Mouse (Mus musculus) stomach, adult 2 months (tissue): ENCODE measurements around the gene Rabgap1l. TPM values are rescaled to one million over a fixed set of nuclear protein-coding genes. Genes with fewer than 3 reads are reported as not detected.

ENCODE experiments used
- polyA plus RNA-seq: library from polyadenylated mRNA; depleted of rRNA; stranded (reverse); fragments of >200 nt; gene quantifications from 2 replicates; pipeline ENCODE4 v1.2.3, GENCODE M21; 2012; rRNA removed

Gene Rabgap1l
- 2.6 and 3.0 TPM in 2 replicates for polyA plus RNA-seq

GRCm38 (mm10) chr1:160792686-160793355 lies at the start of gene Rabgap1l:
TSS of gene Rabgap1l (minus strand) at chr1:160793211.

GRCm38 (mm10) chr1:160212703-160213669 lies 580.0 kb downstream of the Rabgap1l start, which contains the start of gene Cacybp:
TSS of gene Cacybp (minus strand) at chr1:160212875.

DNA sequence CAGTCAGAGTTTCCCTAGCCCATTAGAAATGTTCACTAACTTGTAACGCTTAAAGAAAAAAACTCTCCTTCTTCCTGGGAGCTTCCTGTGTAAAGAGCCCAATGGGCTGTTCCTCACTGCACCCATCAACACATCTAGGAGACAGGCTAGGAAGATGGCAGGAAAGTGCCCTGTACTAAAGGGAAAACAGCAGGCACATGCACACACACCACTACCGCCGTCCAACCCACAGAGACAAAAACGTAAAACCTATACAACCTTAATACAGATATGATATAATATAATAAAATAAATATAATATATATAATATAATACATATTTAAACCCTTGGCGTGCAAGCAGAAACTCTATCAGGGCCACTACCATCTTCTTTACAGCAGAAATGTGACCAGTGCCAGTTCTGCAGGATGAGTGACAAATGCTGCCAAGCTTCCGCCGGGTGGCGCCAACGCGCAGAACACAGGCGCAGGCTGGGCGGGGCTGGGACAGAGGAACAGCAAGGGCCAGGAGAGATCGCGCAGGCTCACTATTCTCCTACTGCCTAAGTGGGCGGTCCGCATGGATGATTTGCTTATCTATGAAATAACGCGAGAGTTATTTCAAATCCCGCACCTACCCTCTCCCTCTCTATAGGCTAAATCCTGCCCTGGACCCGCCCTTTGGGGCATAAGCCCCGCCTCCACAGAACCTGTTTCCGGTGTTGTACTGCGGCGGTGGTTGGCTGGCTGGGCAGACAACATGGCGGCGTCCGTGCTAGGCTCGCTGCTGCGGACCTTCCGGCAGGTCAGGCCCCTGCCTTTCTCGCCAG lies 598.3 kb downstream of the Rabgap1l start, which contains the start of gene Mrps14:
Gene Mrps14, plus strand, starts transcription at position 687 of the 808 bp plus-strand sequence.

Other genes starting within 250 kb of the Rabgap1l start
- 3.1 and 5.0 TPM in 2 replicates for gene Rc3h1, start 113.2 kb upstream of the Rabgap1l start, polyA plus RNA-seq
- 0.39 and 1.7 TPM in 2 replicates for gene Serpinc1, start 185.4 kb upstream of the Rabgap1l start, polyA plus RNA-seq
- 0.09 and 0.23 TPM in 2 replicates for gene Zbtb37, start 241.6 kb upstream of the Rabgap1l start, polyA plus RNA-seq